Mouse (Mus musculus) midbrain, postnatal 0 days (tissue): ENCODE results near the gene BC049715. TPM values are rescaled to one million over a fixed set of nuclear protein-coding genes. Genes with fewer than 3 reads are reported as not detected.

ENCODE experiments used
- ATAC-seq: fragments of 200-750 bp; cut with Nextera tagmentation; 2 replicates; pipeline ENCODE4 v1.8.0; 2017; ENCODE audit warnings: moderate number of reproducible peaks, mild to moderate bottlenecking, moderate TSS enrichment, moderate library complexity; ENCODE audit not compliant: low FRiP score
- DNase-seq: peaks from one replicate; pipeline ENCODE4 v3.0.0-alpha.2; 2015; ENCODE audit warnings: low spot score
- H3K27ac ChIP-seq: fragments of 300-500 bp; sonication (generic); 2 replicates; pipeline ENCODE4 v1.5.1; 2014; ENCODE audit warnings: low read depth, mild to moderate bottlenecking, low read length, mixed read lengths
- H3K27me3 ChIP-seq: fragments of 300-500 bp; sonication (generic); 2 replicates; pipeline ENCODE4 v1.6.1; 2014; ENCODE audit warnings: low read length, control low read depth, mixed read lengths; ENCODE audit not compliant: insufficient read depth
- H3K36me3 ChIP-seq: fragments of 300-500 bp; sonication (generic); 2 replicates; pipeline ENCODE4 v1.6.1; 2014; ENCODE audit warnings: low read length, control low read depth, mixed read lengths; ENCODE audit not compliant: insufficient read depth
- H3K4me1 ChIP-seq: fragments of 300-500 bp; sonication (generic); 2 replicates; pipeline ENCODE4 v1.6.1; 2014; ENCODE audit warnings: mild to moderate bottlenecking, control low read depth, antibody characterized with exemption, low read length, mixed read lengths; ENCODE audit not compliant: insufficient read depth
- H3K4me2 ChIP-seq: fragments of 300-500 bp; sonication (generic); 2 replicates; pipeline ENCODE4 v1.6.1; 2014; ENCODE audit warnings: low read depth, mild to moderate bottlenecking, low read length, mixed read lengths; ENCODE audit not compliant: poor library complexity, severe bottlenecking
- H3K4me3 ChIP-seq: fragments of 300-500 bp; sonication (generic); 2 replicates; pipeline ENCODE4 v1.5.1; 2014; ENCODE audit warnings: low read depth, mild to moderate bottlenecking, low read length, moderate library complexity
- H3K9ac ChIP-seq: fragments of 300-500 bp; sonication (generic); replicated peaks from 2 replicates; pipeline ENCODE4 v1.6.1; 2014; ENCODE audit warnings: mild to moderate bottlenecking, low read length, moderate library complexity, mixed read lengths; ENCODE audit not compliant: poor library complexity, severe bottlenecking
- H3K9me3 ChIP-seq: fragments of 300-500 bp; sonication (generic); 2 replicates; pipeline ENCODE4 v1.6.1; 2016; ENCODE audit warnings: low read length, control low read depth
- CTCF ChIP-seq: IDR thresholded peaks from 2 replicates; pipeline ENCODE4 v1.5.1; 2016; ENCODE audit warnings: antibody characterized with exemption, mild to moderate bottlenecking
- WGBS: fragments of 180-500 bp; shearing (Covaris S2); extraction: QIAGEN DNeasy Blood & Tissue Kit; methylation state at CpG from one replicate; pipeline ENCODE4 v1.1.7; 2014; 5-methylcytosine and 5-hydroxymethylcytosine counted together
- polyA plus RNA-seq: library from polyadenylated mRNA; unstranded; fragments of >200 nt; fragmentation: Nextera tagmentation; extraction: Ambion mirVana; gene quantifications from 2 replicates; pipeline ENCODE4 v1.2.1, GENCODE M21; 2015
- total RNA-seq: library from RNA; depleted of rRNA; stranded (reverse); fragments of >200 nt; gene quantifications from 2 replicates; pipeline ENCODE4 v1.2.3, GENCODE M21; 2014

The BC049715 gene
- total and polyA plus RNA-seq, 2 experiments from 2014 or later, result 0.33 to 2.3 TPM

DNA sequence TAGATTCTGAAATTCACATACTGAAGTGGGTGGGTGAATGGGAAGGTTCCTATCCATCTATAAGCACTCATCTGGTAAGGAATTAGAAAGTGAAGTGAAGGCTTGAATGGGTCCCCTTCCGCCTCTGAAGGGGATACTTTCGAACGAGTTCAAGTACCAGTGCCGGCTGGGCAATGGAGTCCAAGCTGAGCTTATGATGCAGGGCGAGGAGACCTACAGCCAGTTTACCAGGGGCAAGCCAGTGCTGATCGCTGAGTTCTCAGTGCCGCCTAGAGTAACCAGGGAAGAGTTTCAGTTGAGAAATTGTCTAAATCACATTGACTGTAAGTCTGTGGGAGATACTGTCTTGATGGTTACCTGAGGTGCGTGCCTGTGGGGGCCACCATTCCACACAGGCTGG, 26.7 kb upstream of the BC049715 start:
- Histone ChIP-seq H3K9me3 (no peaks in the 10 kb centered on the region), H3K36me3 (no peaks in the 10 kb centered on the region), H3K4me2 (no peak overlapping the region), H3K27me3 (no peaks in the 10 kb centered on the region), H3K4me3 (no peak overlapping the region), H3K4me1 (peaks cover 3% of the 10 kb centered on the region; the same call in 1 of the 2 replicates), H3K9ac (no peak overlapping the region), H3K27ac (no peak overlapping the region)
- WGBS, result 94% methylated on average over 8 of the region's 8 CpGs
- no peak for TF ChIP-seq CTCF
- no peak for ATAC-seq
- no peak for DNase-seq

GRCm38 (mm10) chr6:136801274-136801673, 26.2 kb upstream of the BC049715 start:
- Histone ChIP-seq H3K4me2 (no peak overlapping the region), H3K27me3 (no peaks in the 10 kb centered on the region), H3K9ac (no peak overlapping the region), H3K36me3 (no peaks in the 10 kb centered on the region), H3K9me3 (no peaks in the 10 kb centered on the region), H3K27ac (no peak overlapping the region), H3K4me1 (peaks cover 3% of the 10 kb centered on the region; the same call in 1 of the 2 replicates), H3K4me3 (no peak overlapping the region)
- 86% methylated on average over 6 of the region's 6 CpGs for WGBS
- no peak for ATAC-seq
- no peak for TF ChIP-seq CTCF
- DNase-seq, result no peak

GRCm38 (mm10) chr6:136803093-136803738, 24.2 kb upstream of the BC049715 start:
- H3K27me3 ChIP-seq, result no peaks in the 10 kb centered on the region
- WGBS, result 22% methylated on average over 12 of the region's 12 CpGs
- peak; percentile 1; the same call in 1 of the 2 replicates for ATAC-seq
- no peak for DNase-seq
- no peaks in the 10 kb centered on the region for H3K9me3 ChIP-seq
- H3K27ac ChIP-seq, result peak overlapping the region; percentile 99
- H3K36me3 ChIP-seq, result no peaks in the 10 kb centered on the region
- peaks cover 3% of the 10 kb centered on the region; the same call in 1 of the 2 replicates for H3K4me1 ChIP-seq
- peak overlapping the region; percentile 75 for H3K4me3 ChIP-seq
- peak overlapping the region; percentile 78 for H3K4me2 ChIP-seq
- no peak for TF ChIP-seq CTCF
- H3K9ac ChIP-seq, result peak overlapping the region; percentile 95

GRCm38 (mm10) chr6:136803739-136804633, 23.4 kb upstream of the BC049715 start, which contains the start of gene Hist4h4:
Gene Hist4h4, minus strand, starts transcription at chr6:136804415.
- H3K27ac ChIP-seq, result peak within 1 kb of the TSS; percentile 99
- DNase-seq, result peak; percentile 96
- H3K4me3 ChIP-seq, result peak within 1 kb of the TSS; percentile 75
- H3K4me2 ChIP-seq, result peak within 1 kb of the TSS; percentile 78
- H3K4me1 ChIP-seq, result peaks cover 6% of the 10 kb centered on the region
- no peak; the same call in none of the 2 replicates for TF ChIP-seq CTCF
- no peaks in the 10 kb centered on the region for H3K9me3 ChIP-seq
- ATAC-seq, result peak; percentile 70
- WGBS, result under 1% methylated on average over 50 of the region's 50 CpGs
- no peaks in the 10 kb centered on the region for H3K27me3 ChIP-seq
- peak within 1 kb of the TSS; percentile 95 for H3K9ac ChIP-seq
- no peaks in the 10 kb centered on the region for H3K36me3 ChIP-seq

- H3K36me3 ChIP-seq, result no peaks in the 10 kb centered on the region
- no peak; the same call in 1 of the 2 replicates for TF ChIP-seq CTCF
- peak overlapping the region; percentile 75 for H3K4me3 ChIP-seq
- DNase-seq, result no peak
- WGBS, result 31% methylated on average over 9 of the region's 9 CpGs
- no peak for ATAC-seq
- no peaks in the 10 kb centered on the region for H3K27me3 ChIP-seq
- H3K4me1 ChIP-seq, result peaks cover 13% of the 10 kb centered on the region
- peak overlapping the region; percentile 99 for H3K27ac ChIP-seq
- no peaks in the 10 kb centered on the region for H3K9me3 ChIP-seq
- H3K4me2 ChIP-seq, result peak overlapping the region; percentile 78
- H3K9ac ChIP-seq, result 0 out of 2 replicates have a peak overlapping the region, but pooled peaks have one; percentile 95
Measured at GRCm38 (mm10) chr6:136804705-136805408, 22.6 kb upstream of the BC049715 start.
